Mouse (Mus musculus): ENCODE measurements around the gene Prrt1. TPM values are rescaled to one million over a fixed set of nuclear protein-coding genes. Genes with fewer than 3 reads are reported as not detected.

Prrt1 gene
- total RNA-seq (2014; rRNA removed): 7.8 and 11.4 TPM in 2 replicates
- 12.2 and 15.1 TPM in 2 replicates for polyA plus RNA-seq (2015; fragmentation: Nextera tagmentation; extraction: Ambion mirVana)

DNA sequence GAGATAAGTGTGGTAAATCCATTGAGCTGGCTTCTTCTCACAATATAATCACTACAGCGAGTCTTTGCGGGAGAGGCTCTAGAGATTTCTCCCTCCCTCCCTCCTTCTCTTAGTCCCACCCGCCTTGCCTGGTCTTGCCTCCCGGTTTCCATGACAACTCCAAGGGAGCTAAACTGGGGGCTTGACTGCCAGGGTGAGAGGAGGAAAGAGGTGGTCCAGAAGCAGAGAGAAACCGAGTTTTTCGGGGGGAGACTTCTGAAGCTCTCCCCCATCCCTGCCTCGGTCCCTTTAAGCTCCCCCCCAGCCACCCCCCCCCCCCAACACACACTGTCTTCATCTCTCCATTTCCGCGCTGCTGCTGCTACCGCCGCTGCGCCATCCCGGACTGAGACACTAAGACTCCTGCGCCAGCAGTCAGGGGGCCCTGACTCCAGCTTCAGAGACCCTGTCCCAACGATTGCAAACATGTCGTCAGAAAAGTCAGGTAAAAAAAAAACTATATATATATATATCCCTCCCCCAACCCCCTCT is at the start of gene Prrt1:
TSS of gene Prrt1 (plus strand) at position 313 of the 531 bp plus-strand sequence.
- Histone ChIP-seq H3K27me3 (ENCODE audit: insufficient read depth, low read length) (no peaks in the 10 kb centered on the region), H3K4me2 (ENCODE audit: low read depth) (peak within 1 kb of the TSS; percentile 92), H3K27ac (ENCODE audit: low read depth, low read length) (peak within 1 kb of the TSS; percentile 92), H3K36me3 (ENCODE audit: insufficient read depth) (no peaks in the 10 kb centered on the region), H3K4me3 (ENCODE audit: low read depth, low read length) (peak within 1 kb of the TSS; percentile 55), H3K9me3 (ENCODE audit: low read length) (no peaks in the 10 kb centered on the region), H3K4me1 (ENCODE audit: insufficient read depth) (peaks cover 28% of the 10 kb centered on the region), H3K9ac (peak within 1 kb of the TSS; percentile 54)
- ATAC-seq (peak; percentile 44; the same call in 1 of the 2 replicates), DNase-seq (peak; percentile 82)
- WGBS: 3% methylated on average over 16 of the region's 16 CpGs
- TF ChIP-seq CTCF (IDR thresholded peaks at IDR 0.05; ENCODE audit: low read depth): no peak

DNA sequence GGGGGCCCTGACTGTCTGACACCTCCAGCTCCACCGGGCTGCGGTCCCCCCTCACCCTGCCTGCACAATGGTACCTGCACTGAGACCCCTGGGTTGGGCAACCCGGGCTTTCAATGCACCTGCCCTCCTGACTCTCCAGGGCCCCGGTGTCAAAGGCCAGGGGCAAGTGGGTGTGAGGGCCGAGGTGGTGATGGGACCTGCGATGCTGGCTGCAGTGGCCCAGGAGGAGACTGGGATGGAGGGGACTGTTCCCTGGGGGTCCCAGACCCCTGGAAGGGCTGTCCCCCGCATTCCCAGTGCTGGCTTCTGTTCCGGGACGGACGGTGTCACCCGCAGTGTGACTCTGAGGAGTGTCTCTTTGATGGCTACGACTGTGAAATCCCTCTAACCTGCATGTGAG is 46.8 kb upstream of the Prrt1 start:
- no peak for TF ChIP-seq CTCF (IDR thresholded peaks at IDR 0.05; ENCODE audit: low read depth)
- no peak overlapping the region for H3K4me3 ChIP-seq (ENCODE audit: low read depth, low read length)
- no peak overlapping the region for H3K27ac ChIP-seq (ENCODE audit: low read depth, low read length)
- H3K4me1 ChIP-seq (ENCODE audit: insufficient read depth): peaks cover 9% of the 10 kb centered on the region
- H3K9me3 ChIP-seq (ENCODE audit: low read length): no peaks in the 10 kb centered on the region
- ATAC-seq (no peak), DNase-seq (no peak)
- 91% methylated on average over 12 of the region's 12 CpGs for WGBS
- no peaks in the 10 kb centered on the region for H3K36me3 ChIP-seq (ENCODE audit: insufficient read depth)
- H3K9ac ChIP-seq: no peak overlapping the region
- H3K4me2 ChIP-seq (ENCODE audit: low read depth): no peak overlapping the region
- no peaks in the 10 kb centered on the region for H3K27me3 ChIP-seq (ENCODE audit: insufficient read depth, low read length)

DNA sequence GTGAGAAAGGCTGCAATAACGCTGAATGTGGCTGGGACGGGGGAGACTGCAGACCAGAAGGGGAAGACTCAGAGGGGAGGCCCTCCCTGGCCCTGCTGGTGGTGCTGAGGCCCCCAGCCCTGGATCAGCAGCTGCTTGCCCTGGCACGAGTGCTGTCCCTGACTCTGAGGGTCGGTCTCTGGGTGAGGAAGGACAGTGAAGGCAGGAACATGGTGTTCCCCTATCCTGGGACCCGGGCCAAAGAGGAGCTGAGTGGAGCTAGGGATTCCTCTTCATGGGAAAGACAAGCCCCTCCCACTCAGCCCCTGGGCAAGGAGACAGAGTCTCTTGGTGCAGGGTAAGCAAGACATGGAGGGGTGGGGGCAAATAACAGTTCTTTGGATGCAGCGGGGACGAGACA is 45.9 kb upstream of the Prrt1 start:
- Histone ChIP-seq H3K36me3 (ENCODE audit: insufficient read depth) (no peaks in the 10 kb centered on the region), H3K27ac (ENCODE audit: low read depth, low read length) (no peak overlapping the region), H3K4me3 (ENCODE audit: low read depth, low read length) (no peak overlapping the region), H3K4me1 (ENCODE audit: insufficient read depth) (peaks cover 16% of the 10 kb centered on the region), H3K4me2 (ENCODE audit: low read depth) (no peak overlapping the region), H3K9me3 (ENCODE audit: low read length) (no peaks in the 10 kb centered on the region), H3K9ac (no peak overlapping the region), H3K27me3 (ENCODE audit: insufficient read depth, low read length) (no peaks in the 10 kb centered on the region)
- no peak for ATAC-seq
- whole genome bisulfite sequencing: 51% methylated on average over 7 of the region's 7 CpGs
- no peak for DNase-seq
- TF ChIP-seq CTCF (IDR thresholded peaks at IDR 0.05; ENCODE audit: low read depth): no peak

DNA sequence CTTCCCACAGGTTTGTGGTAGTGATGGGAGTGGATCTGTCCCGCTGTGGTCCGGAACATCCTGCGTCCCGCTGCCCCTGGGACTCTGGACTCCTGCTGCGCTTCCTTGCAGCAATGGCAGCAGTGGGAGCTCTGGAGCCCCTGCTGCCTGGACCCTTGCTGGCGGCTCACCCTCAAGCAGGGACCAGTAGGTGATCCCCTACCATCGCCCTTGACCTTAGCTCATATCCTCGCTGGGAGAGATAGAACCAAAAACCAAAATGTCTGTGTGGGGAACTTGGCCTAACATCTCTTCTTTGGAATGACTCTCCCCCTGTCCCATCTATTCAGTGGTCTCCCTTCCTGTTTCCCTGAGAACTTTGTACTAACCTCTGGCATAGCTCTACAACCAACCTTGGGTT is 45.5 kb upstream of the Prrt1 start:
- Histone ChIP-seq H3K9ac (no peak overlapping the region), H3K9me3 (ENCODE audit: low read length) (no peaks in the 10 kb centered on the region), H3K4me3 (ENCODE audit: low read depth, low read length) (no peak overlapping the region), H3K27me3 (ENCODE audit: insufficient read depth, low read length) (no peaks in the 10 kb centered on the region), H3K36me3 (ENCODE audit: insufficient read depth) (no peaks in the 10 kb centered on the region), H3K4me1 (ENCODE audit: insufficient read depth) (peaks cover 17% of the 10 kb centered on the region), H3K27ac (ENCODE audit: low read depth, low read length) (no peak overlapping the region), H3K4me2 (ENCODE audit: low read depth) (no peak overlapping the region)
- 94% methylated on average over 8 of the region's 8 CpGs for WGBS
- no peak for TF ChIP-seq CTCF (IDR thresholded peaks at IDR 0.05; ENCODE audit: low read depth)
- DNase-seq (no peak), ATAC-seq (no peak)

DNA sequence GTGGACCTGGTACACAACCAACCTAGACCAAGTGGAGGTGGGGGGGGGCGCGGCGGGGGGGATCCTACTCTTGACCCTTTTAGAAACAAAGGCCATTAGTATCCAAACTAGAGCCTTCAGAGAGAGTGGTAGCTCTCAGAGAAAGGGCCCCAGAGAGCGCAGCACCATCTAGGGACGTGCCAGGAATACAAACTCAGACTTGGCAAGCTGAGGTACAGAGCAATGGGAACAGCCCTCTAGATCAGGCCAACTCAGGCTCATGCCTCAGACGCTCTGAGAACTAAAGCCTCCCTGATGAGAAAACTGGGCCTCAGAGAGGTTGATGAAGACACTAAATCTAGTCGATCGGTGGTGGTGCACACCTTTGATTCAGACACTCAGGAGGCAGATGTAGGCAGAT is 44.2 kb upstream of the Prrt1 start:
- no peak for TF ChIP-seq CTCF (IDR thresholded peaks at IDR 0.05; ENCODE audit: low read depth)
- WGBS: 85% methylated on average over 8 of the region's 8 CpGs
- Histone ChIP-seq H3K36me3 (ENCODE audit: insufficient read depth) (no peaks in the 10 kb centered on the region), H3K4me2 (ENCODE audit: low read depth) (no peak overlapping the region), H3K9me3 (ENCODE audit: low read length) (no peaks in the 10 kb centered on the region), H3K4me3 (ENCODE audit: low read depth, low read length) (no peak overlapping the region), H3K27me3 (ENCODE audit: insufficient read depth, low read length) (no peaks in the 10 kb centered on the region), H3K9ac (no peak overlapping the region), H3K4me1 (ENCODE audit: insufficient read depth) (peaks cover 17% of the 10 kb centered on the region), H3K27ac (ENCODE audit: low read depth, low read length) (no peak overlapping the region)
- ATAC-seq (no peak), DNase-seq (no peak)

DNA sequence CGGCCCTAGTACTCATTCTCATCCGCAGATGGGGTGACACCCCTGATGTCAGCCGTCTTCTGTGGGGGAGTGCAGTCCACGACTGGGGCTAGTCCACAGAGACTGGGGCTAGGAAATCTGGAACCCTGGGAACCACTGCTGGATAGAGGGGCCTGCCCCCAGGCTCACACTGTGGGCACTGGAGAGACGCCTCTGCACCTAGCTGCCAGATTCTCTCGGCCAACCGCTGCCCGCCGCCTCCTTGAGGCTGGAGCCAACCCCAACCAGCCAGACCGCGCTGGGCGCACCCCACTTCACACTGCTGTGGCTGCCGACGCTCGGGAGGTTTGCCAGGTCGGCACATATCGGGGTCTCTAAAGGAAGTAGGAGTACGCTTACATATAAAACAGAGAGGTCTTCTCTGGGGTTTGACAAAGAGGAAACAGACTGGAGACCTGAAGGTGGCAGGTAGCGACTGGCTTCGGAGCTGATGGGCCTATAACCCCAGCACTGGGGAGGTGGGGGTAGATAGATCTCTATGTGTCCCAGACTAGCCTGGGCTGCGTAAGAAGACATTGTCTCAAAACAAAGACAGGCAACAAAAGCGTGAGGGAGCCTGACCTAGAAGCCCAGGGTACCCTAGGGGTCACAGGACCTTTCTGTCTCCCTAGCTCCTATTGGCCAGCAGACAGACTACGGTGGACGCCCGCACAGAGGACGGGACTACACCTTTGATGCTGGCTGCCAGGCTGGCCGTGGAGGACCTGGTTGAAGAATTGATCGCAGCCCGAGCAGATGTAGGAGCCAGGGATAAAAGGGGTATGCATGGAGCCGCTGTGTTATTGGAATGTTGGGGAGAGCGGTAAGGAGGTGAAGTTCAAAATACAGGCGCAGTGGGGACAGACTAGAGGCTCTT is 43.2 kb upstream of the Prrt1 start:
- peak overlapping the region; percentile 87 for H3K9ac ChIP-seq
- H3K4me2 ChIP-seq (ENCODE audit: low read depth): peak overlapping the region; percentile 98
- H3K9me3 ChIP-seq (ENCODE audit: low read length): no peaks in the 10 kb centered on the region
- no peaks in the 10 kb centered on the region for H3K27me3 ChIP-seq (ENCODE audit: insufficient read depth, low read length)
- 12% methylated on average over 32 of the region's 32 CpGs for WGBS
- no peak for TF ChIP-seq CTCF (IDR thresholded peaks at IDR 0.05; ENCODE audit: low read depth)
- H3K4me3 ChIP-seq (ENCODE audit: low read depth, low read length): peak overlapping the region; percentile 69
- DNase-seq: peak; percentile 60
- ATAC-seq: no peak; the same call in 1 of the 2 replicates
- no peaks in the 10 kb centered on the region for H3K36me3 ChIP-seq (ENCODE audit: insufficient read depth)
- peak overlapping the region; percentile 99 for H3K27ac ChIP-seq (ENCODE audit: low read depth, low read length)
- H3K4me1 ChIP-seq (ENCODE audit: insufficient read depth): peaks cover 20% of the 10 kb centered on the region

All from forebrain, postnatal 0 days (tissue).